Mouse (Mus musculus) forebrain, embryonic 16.5 days (tissue): ENCODE data around the gene Podnl1. TPM values are rescaled to one million over a fixed set of nuclear protein-coding genes. Genes with fewer than 3 reads are reported as not detected.
A peak's percentile ranks its signal among the peaks of the same experiment; 100 is the strongest.

Source experiments
- ATAC-seq: fragments of 200-750 bp; cut with Nextera tagmentation; 2 replicates; pipeline ENCODE4 v1.8.0; 2017; ENCODE audit warnings: mild to moderate bottlenecking, moderate library complexity
- H3K27ac ChIP-seq: fragments of 300-500 bp; sonication (generic); 2 replicates; pipeline ENCODE4 v1.5.1; 2014; ENCODE audit warnings: low read length, control low read depth
- H3K27me3 ChIP-seq: fragments of 300-500 bp; sonication (generic); replicated peaks from 2 replicates; pipeline ENCODE4 v1.6.1; 2014; ENCODE audit warnings: low read length; ENCODE audit not compliant: control insufficient read depth, insufficient read depth
- H3K36me3 ChIP-seq: fragments of 300-500 bp; sonication (generic); 2 replicates; pipeline ENCODE4 v1.6.1; 2014; ENCODE audit not compliant: control insufficient read depth, insufficient read depth
- H3K4me1 ChIP-seq: fragments of 300-500 bp; sonication (generic); replicated peaks from 2 replicates; pipeline ENCODE4 v1.6.1; 2014; ENCODE audit warnings: low read length; ENCODE audit not compliant: control insufficient read depth, insufficient read depth
- H3K4me2 ChIP-seq: fragments of 300-500 bp; sonication (generic); 2 replicates; pipeline ENCODE4 v1.6.1; 2014; ENCODE audit warnings: mild to moderate bottlenecking, low read length, control low read depth
- H3K4me3 ChIP-seq: fragments of 300-500 bp; sonication (generic); replicated peaks from 2 replicates; pipeline ENCODE4 v1.5.1; 2014; ENCODE audit warnings: mild to moderate bottlenecking, low read length, control low read depth
- H3K9ac ChIP-seq: fragments of 300-500 bp; sonication (generic); replicated peaks from 2 replicates; pipeline ENCODE4 v1.6.1; 2014; ENCODE audit warnings: low read depth, low read length, control low read depth
- H3K9me3 ChIP-seq: fragments of 300-500 bp; sonication (generic); 2 replicates; pipeline ENCODE4 v1.6.1; 2016; ENCODE audit warnings: low read length; ENCODE audit not compliant: control insufficient read depth
- WGBS: fragments of 180-500 bp; shearing (Covaris S2); extraction: QIAGEN DNeasy Blood & Tissue Kit; methylation state at CpG from one replicate; pipeline ENCODE4 v1.1.7; 2014; 5-methylcytosine and 5-hydroxymethylcytosine counted together
- polyA plus RNA-seq: library from polyadenylated mRNA; unstranded; fragments of >200 nt; fragmentation: Nextera tagmentation; extraction: Ambion mirVana; gene quantifications from 2 replicates; pipeline ENCODE4 v1.2.1, GENCODE M21; 2015

Gene Podnl1
- polyA plus RNA-seq, 1 experiment from 2014 or later: 0.38 TPM

DNA sequence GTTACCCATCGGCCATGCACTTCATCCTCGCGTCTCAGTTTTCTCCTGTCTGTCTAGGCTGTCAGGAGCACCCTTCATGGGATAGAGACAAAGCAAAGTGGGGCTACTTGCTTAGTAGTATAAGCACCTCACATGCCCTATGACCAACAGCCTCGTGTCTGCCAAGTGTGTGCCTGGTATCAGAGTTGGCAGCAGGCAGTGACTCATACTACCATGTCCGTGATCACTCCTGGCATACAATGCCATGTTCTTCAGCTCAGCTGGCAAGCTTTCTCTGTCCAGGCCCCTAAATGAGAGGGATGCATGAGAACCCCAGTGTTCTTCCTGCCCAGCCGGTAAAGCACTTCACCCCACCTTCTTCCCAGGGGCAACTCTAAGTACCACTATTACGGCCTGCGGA, 35.2 kb upstream of the Podnl1 start:
- no peaks in the 10 kb centered on the region for H3K9me3 ChIP-seq
- peaks cover 21% of the 10 kb centered on the region; the same call in 1 of the 2 replicates for H3K36me3 ChIP-seq
- H3K9ac ChIP-seq: no peak overlapping the region
- H3K27me3 ChIP-seq: no peaks in the 10 kb centered on the region
- no peak overlapping the region for H3K4me2 ChIP-seq
- no peak overlapping the region for H3K4me3 ChIP-seq
- 88% methylated on average over 8 of the region's 8 CpGs for WGBS
- no peak overlapping the region for H3K27ac ChIP-seq
- no peak for ATAC-seq
- no peaks in the 10 kb centered on the region for H3K4me1 ChIP-seq

DNA sequence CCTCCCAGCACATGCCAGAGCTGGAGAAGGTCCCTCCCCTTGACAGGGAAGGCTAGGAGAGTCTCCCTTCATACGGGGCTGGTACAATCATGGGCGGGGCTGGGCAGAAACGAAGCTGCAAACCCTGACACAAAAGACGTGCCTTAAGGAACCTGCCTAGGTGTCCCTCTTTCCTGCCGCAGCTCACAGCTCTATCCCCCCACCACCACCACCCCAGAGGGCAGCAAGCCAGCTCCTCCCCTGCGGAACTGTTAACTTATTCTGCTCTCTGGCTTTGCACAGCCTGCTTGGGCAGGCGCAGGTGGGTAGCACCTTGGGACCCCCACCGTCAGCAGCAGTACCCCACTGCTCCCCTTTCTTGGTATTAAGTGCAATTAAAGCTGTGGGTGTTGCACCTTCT, 29.7 kb upstream of the Podnl1 start:
- WGBS: 66% methylated on average over 8 of the region's 8 CpGs
- no peaks in the 10 kb centered on the region for H3K4me1 ChIP-seq
- H3K4me2 ChIP-seq: no peak overlapping the region
- H3K36me3 ChIP-seq: peaks cover 30% of the 10 kb centered on the region
- H3K27ac ChIP-seq: no peak overlapping the region
- no peak for ATAC-seq
- H3K4me3 ChIP-seq: no peak overlapping the region
- H3K9me3 ChIP-seq: no peaks in the 10 kb centered on the region
- no peaks in the 10 kb centered on the region for H3K27me3 ChIP-seq
- H3K9ac ChIP-seq: no peak overlapping the region

DNA sequence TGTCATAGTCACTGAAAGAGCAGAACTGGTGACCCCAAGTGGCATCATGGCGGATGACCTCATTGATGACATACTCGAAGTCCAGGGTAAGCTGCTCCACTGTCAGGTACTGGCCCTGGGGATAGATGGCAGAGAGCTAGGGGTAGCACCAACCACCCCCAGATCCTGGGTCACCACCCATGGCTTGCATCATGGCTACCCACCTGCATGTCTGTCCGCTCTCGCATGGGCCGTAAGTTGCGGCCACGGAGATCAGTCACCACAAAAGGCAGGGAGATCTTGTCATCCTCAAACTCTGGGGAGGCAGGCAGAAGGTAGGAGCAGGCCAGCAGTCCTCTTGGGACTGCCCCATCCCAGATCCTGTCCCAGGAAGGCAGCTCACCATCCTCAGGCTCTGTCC, 27.4 kb upstream of the Podnl1 start:
- WGBS: 94% methylated on average over 7 of the region's 7 CpGs
- peaks cover 19% of the 10 kb centered on the region for H3K36me3 ChIP-seq

DNA sequence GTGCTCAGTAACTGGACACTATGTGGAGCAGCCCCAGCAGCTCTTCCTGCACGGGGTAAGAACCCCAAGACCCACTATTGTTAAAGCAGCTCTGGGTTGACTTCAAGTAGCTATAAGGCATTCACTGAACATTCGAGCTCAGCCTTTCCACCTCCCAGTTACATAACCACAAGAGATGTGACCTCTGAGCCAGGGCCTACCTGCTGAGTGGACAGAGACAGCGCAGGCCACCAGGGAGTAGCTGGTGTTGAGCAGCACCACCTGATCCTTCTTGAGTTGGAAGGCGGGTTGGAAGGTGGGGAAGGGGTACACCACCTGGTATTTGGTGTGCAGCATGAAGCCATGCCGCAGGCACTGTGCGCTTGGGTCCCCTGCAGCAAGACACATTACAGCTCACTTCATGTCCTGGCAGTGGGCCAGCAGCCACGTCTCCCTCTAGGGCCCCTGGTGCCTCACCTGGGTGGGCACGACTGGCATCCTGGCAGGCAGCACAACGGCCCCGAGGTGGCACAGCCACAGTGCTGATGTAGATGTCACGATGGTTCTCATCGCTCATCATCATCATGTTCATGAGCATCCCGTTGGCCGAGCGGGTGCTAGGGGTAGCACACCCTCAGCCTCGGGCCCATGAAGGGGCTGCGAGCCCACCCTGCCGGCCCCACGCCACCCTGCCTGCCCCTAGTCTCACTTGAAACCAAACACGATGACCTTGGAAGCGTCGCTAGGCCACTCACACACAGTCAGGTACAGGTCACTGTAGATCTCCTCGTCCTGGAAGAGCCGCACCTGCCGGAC, 24.1 kb upstream of the Podnl1 start:
- H3K4me2 ChIP-seq: no peak overlapping the region
- peaks cover 9% of the 10 kb centered on the region for H3K36me3 ChIP-seq
- no peaks in the 10 kb centered on the region for H3K9me3 ChIP-seq
- no peak overlapping the region for H3K9ac ChIP-seq
- 91% methylated on average over 25 of the region's 25 CpGs for WGBS
- H3K4me3 ChIP-seq: no peak overlapping the region
- no peak for ATAC-seq
- peaks cover 24% of the 10 kb centered on the region for H3K4me1 ChIP-seq
- no peak overlapping the region for H3K27ac ChIP-seq
- H3K27me3 ChIP-seq: no peaks in the 10 kb centered on the region

More for the DNA sequence above, 27.4 kb upstream of the Podnl1 start:
- no peak overlapping the region for H3K4me2 ChIP-seq
- H3K4me1 ChIP-seq: peaks cover 12% of the 10 kb centered on the region
- H3K27me3 ChIP-seq: no peaks in the 10 kb centered on the region
- H3K9ac ChIP-seq: no peak overlapping the region
- ATAC-seq: no peak
- no peak overlapping the region for H3K4me3 ChIP-seq
- H3K9me3 ChIP-seq: no peaks in the 10 kb centered on the region
- H3K27ac ChIP-seq: no peak overlapping the region

DNA sequence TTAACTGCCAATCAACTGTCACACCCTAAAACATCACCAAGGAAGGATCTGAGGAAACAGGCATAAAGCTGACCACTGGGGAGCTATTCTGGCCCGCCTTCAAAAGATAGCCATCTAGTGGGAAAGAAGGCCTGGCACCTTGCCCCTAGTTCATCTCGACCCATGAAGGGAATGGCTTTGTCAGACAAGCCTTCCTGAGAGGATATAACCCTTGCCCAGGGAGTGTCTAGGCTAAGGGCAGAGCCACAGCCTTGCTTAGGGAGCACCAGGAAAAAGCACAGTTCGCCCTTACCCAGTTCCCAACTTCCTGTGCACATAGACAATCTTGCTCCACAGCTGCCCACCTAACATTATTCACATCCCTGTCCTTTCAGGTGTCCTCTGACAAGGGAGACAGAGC, 22.2 kb upstream of the Podnl1 start:
- peaks cover 24% of the 10 kb centered on the region for H3K4me1 ChIP-seq
- H3K27ac ChIP-seq: peak overlapping the region; percentile 91
- H3K9me3 ChIP-seq: no peaks in the 10 kb centered on the region
- peak overlapping the region; percentile 82 for H3K9ac ChIP-seq
- WGBS: 47% methylated on average over 3 of the region's 3 CpGs
- H3K36me3 ChIP-seq: no peaks in the 10 kb centered on the region
- peak overlapping the region; percentile 75 for H3K4me2 ChIP-seq
- H3K4me3 ChIP-seq: peak overlapping the region; percentile 75
- ATAC-seq: no peak
- H3K27me3 ChIP-seq: no peaks in the 10 kb centered on the region

DNA sequence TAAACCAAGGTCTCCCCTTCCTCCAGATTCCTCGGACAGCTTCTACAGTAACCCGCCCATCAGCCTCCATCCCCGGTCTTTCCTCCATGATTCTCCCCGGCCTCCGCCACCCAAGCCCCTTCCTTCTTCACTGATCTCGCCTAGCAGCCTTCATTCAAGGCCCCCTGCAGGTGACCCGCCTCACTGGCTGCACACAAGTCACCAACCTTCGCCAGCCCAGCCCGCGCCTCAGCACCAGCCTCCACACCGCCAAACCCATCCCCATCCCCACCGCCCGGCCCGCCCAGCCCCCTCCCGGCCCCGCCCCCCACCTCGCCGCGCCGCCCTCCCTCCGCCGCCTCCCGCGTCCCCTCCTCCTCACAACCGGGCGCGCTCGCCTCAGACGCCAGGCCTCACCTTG, 21.6 kb upstream of the Podnl1 start:
- Histone ChIP-seq H3K4me3 (peak overlapping the region; percentile 75), H3K36me3 (no peaks in the 10 kb centered on the region), H3K4me1 (peaks cover 24% of the 10 kb centered on the region), H3K9me3 (no peaks in the 10 kb centered on the region), H3K27me3 (no peaks in the 10 kb centered on the region), H3K4me2 (peak overlapping the region; percentile 75), H3K9ac (peak overlapping the region; percentile 82), H3K27ac (peak overlapping the region; percentile 91)
- under 1% methylated on average over 27 of the region's 29 CpGs for WGBS
- peak; percentile 68 for ATAC-seq

DNA sequence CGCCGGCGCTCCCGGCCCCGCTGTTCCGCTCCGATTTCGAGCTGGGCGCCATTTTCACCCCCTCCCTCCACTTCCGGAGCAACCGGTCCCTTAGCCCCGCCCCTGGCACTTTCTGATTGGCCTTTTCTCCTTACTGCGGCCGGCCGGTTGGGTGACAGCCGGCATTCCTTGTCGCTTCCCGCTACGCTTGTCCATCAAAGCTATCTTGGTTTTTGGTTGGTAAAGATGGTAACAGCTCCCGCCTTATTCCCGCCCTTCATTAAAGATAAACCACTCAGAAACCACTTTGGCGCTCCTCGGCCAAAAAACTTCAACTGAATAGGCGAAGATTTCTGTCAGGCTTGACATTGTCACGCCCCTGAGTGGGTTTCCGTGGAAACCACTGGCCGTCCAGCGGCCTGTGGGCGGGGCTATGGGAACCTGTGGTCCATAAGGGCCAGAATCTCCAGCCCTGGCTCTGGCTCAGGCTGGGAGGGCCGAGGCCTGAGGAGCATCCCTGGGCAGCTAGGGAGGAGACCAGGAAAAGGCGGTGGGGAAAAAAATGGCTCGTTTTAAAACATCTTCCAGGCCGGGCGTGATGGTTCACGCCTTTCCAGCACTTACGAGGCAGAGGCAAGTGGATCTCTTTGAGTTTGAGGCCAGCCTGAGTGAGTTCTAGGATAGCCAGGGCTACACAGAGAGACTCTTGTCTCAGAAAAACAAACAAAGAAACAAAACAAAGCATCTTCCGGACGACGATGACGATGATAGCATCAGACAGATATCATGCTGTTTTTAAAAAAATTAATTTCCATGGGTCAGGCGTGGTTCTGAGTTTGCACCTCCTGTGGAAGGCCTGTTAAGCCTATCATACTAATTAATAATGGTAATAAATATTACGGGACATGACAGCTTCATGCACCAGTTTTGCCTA, 20.8 kb upstream of the Podnl1 start, which contains the start of gene Dcaf15:
TSS of gene Dcaf15 (minus strand) at position 72 of the 913 bp plus-strand sequence.
- WGBS: 6% methylated on average over 42 of the region's 42 CpGs
- H3K27ac ChIP-seq: peak within 1 kb of the TSS; percentile 91
- ATAC-seq: peak; percentile 97
- H3K9ac ChIP-seq: peak within 1 kb of the TSS; percentile 82
- H3K4me3 ChIP-seq: peak within 1 kb of the TSS; percentile 75
- H3K4me1 ChIP-seq: peaks cover 24% of the 10 kb centered on the region
- H3K27me3 ChIP-seq: no peaks in the 10 kb centered on the region
- no peaks in the 10 kb centered on the region for H3K36me3 ChIP-seq
- H3K4me2 ChIP-seq: peak within 1 kb of the TSS; percentile 75
- H3K9me3 ChIP-seq: no peaks in the 10 kb centered on the region

DNA sequence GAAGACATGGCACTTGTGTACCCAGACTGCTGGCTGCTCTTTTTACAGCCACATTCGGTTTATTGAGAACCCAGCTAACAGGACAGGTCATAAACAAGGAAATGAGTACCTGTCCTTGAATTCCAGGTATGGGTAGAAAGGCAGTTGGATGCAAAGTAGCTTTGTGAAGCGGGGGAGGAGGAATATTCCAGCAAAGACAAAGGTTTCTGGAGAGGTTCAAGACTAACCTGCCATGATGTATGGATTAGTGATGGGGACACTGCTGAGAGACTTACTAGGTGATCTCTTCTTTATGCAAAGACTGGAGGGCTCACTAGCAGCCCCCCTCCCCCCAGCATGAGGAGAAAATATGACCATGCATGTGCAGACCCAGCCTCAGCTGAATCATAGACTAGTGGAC, 20.1 kb upstream of the Podnl1 start:
- H3K4me3 ChIP-seq: no peak overlapping the region
- 87% methylated on average over 2 of the region's 2 CpGs for WGBS
- no peak overlapping the region; the same call in 1 of the 2 replicates for H3K27ac ChIP-seq
- H3K27me3 ChIP-seq: no peaks in the 10 kb centered on the region
- peak overlapping the region; percentile 58 for H3K4me2 ChIP-seq
- ATAC-seq: no peak
- H3K4me1 ChIP-seq: peaks cover 24% of the 10 kb centered on the region
- peak overlapping the region; percentile 70; the same call in 1 of the 2 replicates for H3K9ac ChIP-seq
- no peaks in the 10 kb centered on the region for H3K9me3 ChIP-seq
- H3K36me3 ChIP-seq: no peaks in the 10 kb centered on the region
